Mouse (Mus musculus): Measurements from ENCODE around the gene Poll. TPM values are rescaled to one million over a fixed set of nuclear protein-coding genes. Genes with fewer than 3 reads are reported as not detected.

Poll gene
- 14.6 TPM for polyA plus RNA-seq (2017; shearing (Covaris generic))

GRCm38 (mm10) chr19:45560153-45560890, at the start of gene Poll, which contains the start of gene Gm17018:
Gene Poll, minus strand, starts transcription at chr19:45560531.
Gene Gm17018, plus strand, starts transcription at chr19:45560615.

Other genes with a start within 250 kb of the Poll start
- 33.3 TPM for gene Btrc, start 196.8 kb downstream of the Poll start, polyA plus RNA-seq (2017; shearing (Covaris generic))
- gene Gm17018, start 84 bp upstream of the Poll start, polyA plus RNA-seq (2017; shearing (Covaris generic)): 48.8 TPM
- gene Fbxw4, start 99.8 kb upstream of the Poll start, polyA plus RNA-seq (2017; shearing (Covaris generic)): 27.8 TPM
- gene Fgf8, start 182.4 kb upstream of the Poll start, polyA plus RNA-seq (2017; shearing (Covaris generic)): not detected
- 45.5 TPM for gene Npm3, start 189.1 kb upstream of the Poll start, polyA plus RNA-seq (2017; shearing (Covaris generic))
- gene Mgea5, start 223.3 kb upstream of the Poll start, polyA plus RNA-seq (2017; shearing (Covaris generic)): 260 TPM